Mouse (Mus musculus): Measurements from ENCODE around the gene Spata31d1a. TPM values are rescaled to one million over a fixed set of nuclear protein-coding genes. Genes with fewer than 3 reads are reported as not detected.

The Spata31d1a gene
- total and polyA plus RNA-seq, 2 experiments from 2014 or later = not detected

DNA sequence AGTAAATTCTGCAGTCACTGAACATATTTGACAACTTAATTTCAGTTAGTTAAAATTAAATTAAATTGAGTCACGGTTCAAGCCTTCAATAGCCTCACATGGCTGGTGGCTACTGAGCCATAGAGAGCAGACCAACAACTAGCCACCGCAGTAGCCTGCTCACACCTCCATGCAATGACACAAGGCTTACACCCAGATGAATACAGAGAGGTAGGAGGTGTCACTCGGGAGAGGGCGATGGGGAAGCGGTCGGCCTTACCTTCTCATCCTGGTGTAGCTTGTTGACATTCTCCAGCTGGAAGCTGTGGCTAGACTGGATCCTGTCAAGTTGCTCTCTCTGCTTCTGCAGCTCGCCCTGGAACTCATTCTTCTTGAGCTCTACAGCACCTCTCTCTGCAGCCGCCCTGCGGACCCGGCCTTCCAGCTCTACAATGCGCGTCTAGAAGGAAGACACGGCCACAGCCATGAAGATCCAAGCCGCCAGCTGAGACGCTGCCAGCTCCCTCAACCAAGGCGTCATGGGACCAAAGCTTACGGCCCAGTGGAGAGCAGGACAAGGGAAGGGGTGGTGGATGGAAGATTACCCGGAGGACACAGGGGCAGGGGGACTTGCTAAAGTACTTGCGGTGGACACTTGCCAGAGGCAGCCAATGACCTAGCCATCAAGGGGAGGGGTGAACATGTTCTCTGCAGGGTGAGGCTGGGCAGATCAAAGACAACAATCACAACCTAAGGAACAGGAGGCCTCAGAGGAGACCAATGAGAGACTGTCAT is 46.0 kb downstream of the Spata31d1a start:
- H3K4me2 ChIP-seq (ENCODE audit: low read depth, low read length) = no peak overlapping the region
- no peak overlapping the region for H3K9ac ChIP-seq (replicated peaks; ENCODE audit: low read depth, low read length)
- no peaks in the 10 kb centered on the region for H3K27me3 ChIP-seq (ENCODE audit: control insufficient read depth, insufficient read depth, low read length)
- H3K4me3 ChIP-seq (ENCODE audit: low read depth, low read length) = no peak overlapping the region
- H3K27ac ChIP-seq (ENCODE audit: low read depth) = no peak overlapping the region
- TF ChIP-seq EP300 (IDR thresholded peaks at IDR 0.05; ENCODE audit: low read depth) (no peak), CTCF (IDR thresholded peaks at IDR 0.05; ENCODE audit: low read depth) (no peak)
- peaks cover 19% of the 10 kb centered on the region; the same call in 1 of the 2 replicates for H3K36me3 ChIP-seq (replicated peaks; ENCODE audit: control insufficient read depth, insufficient read depth, low read length)
- H3K4me1 ChIP-seq (ENCODE audit: control insufficient read depth, insufficient read depth) = peaks cover 3% of the 10 kb centered on the region; the same call in 1 of the 2 replicates
- WGBS = 86% methylated on average over 19 of the region's 19 CpGs
- ATAC-seq (ENCODE audit: insufficient read depth, low read depth) = no peak
- DNase-seq (ENCODE audit: low spot score) = no peak
- no peaks in the 10 kb centered on the region for H3K9me3 ChIP-seq (replicated peaks; ENCODE audit: control insufficient read depth, low read length)

DNA sequence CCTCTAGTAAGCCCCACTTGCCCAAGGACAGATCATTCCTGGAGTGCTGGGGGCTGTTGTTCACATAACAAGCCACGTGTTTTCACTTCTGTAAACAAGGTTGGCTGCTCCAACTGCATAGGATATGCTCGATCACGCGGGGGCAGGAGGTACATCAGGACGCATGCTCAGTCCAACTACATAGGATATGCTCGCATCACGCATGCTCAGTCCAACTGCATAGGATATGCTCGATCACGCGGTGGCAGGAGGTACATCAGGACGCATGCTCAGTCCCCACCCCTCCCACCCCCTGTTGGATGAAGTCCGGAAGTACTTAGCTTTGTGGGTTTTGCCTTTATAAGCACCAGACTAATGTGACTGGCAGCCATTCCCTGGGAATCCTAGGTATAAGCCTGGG is 48.2 kb downstream of the Spata31d1a start:
- Histone ChIP-seq H3K4me1 (ENCODE audit: control insufficient read depth, insufficient read depth) (no peaks in the 10 kb centered on the region), H3K36me3 (replicated peaks; ENCODE audit: control insufficient read depth, insufficient read depth, low read length) (peaks cover 19% of the 10 kb centered on the region; the same call in 1 of the 2 replicates), H3K4me3 (ENCODE audit: low read depth, low read length) (no peak overlapping the region), H3K27ac (ENCODE audit: low read depth) (no peak overlapping the region), H3K4me2 (ENCODE audit: low read depth, low read length) (no peak overlapping the region), H3K9ac (replicated peaks; ENCODE audit: low read depth, low read length) (no peak overlapping the region), H3K27me3 (ENCODE audit: control insufficient read depth, insufficient read depth, low read length) (no peaks in the 10 kb centered on the region), H3K9me3 (replicated peaks; ENCODE audit: control insufficient read depth, low read length) (no peaks in the 10 kb centered on the region)
- ATAC-seq (ENCODE audit: insufficient read depth, low read depth) (no peak), DNase-seq (ENCODE audit: low spot score) (no peak)
- no peak for TF ChIP-seq EP300 (IDR thresholded peaks at IDR 0.05; ENCODE audit: low read depth)
- TF ChIP-seq CTCF (IDR thresholded peaks at IDR 0.05; ENCODE audit: low read depth) = no peak
- WGBS = 93% methylated on average over 12 of the region's 12 CpGs

DNA sequence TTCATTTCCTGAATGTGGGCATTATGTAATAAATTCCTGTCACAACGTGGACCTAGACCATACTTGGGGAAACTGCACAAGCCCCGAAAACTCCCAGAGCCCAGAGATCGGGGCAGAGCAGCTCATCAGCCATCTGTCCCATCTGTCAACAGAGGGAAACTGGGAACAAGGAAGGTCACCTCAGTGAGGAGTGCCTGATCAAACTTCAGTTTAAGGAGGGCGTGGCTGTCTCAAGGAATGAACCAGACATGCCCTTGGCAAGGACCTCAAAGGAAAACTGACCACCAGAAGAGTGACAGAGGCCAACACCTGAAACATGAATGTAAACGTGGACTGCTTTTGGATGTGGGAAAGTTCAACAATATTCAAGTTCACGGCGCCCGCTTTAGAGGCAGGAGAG is 48.7 kb downstream of the Spata31d1a start:
- ATAC-seq (ENCODE audit: insufficient read depth, low read depth) (no peak), DNase-seq (ENCODE audit: low spot score) (no peak)
- Histone ChIP-seq H3K27ac (ENCODE audit: low read depth) (no peak overlapping the region), H3K9ac (replicated peaks; ENCODE audit: low read depth, low read length) (no peak overlapping the region), H3K4me2 (ENCODE audit: low read depth, low read length) (no peak overlapping the region), H3K36me3 (replicated peaks; ENCODE audit: control insufficient read depth, insufficient read depth, low read length) (peaks cover 19% of the 10 kb centered on the region; the same call in 1 of the 2 replicates), H3K4me1 (ENCODE audit: control insufficient read depth, insufficient read depth) (peaks cover 5% of the 10 kb centered on the region), H3K4me3 (ENCODE audit: low read depth, low read length) (no peak overlapping the region), H3K9me3 (replicated peaks; ENCODE audit: control insufficient read depth, low read length) (no peaks in the 10 kb centered on the region), H3K27me3 (ENCODE audit: control insufficient read depth, insufficient read depth, low read length) (no peaks in the 10 kb centered on the region)
- 88% methylated on average over 8 of the region's 8 CpGs for WGBS
- TF ChIP-seq EP300 (IDR thresholded peaks at IDR 0.05; ENCODE audit: low read depth) (no peak), CTCF (IDR thresholded peaks at IDR 0.05; ENCODE audit: low read depth) (no peak)

DNA sequence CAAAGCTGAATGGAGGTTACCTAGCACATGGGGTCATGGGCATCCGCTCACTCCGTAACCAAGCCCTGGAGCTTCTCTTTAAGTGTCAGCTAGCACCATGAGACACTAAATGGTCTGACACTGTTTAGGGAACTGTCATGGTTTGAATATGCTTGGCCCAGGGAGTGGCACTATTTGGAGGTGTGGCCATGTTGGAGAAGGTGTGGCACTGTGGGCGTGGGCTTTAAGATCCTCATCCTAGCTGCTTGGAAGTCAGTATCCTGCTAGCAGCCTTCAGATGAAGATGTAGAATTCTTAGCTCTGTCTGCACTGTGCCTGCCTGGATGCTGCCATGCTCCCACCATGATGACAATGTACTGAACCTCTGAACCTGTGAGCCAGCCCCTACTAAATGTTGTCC is 49.8 kb downstream of the Spata31d1a start:
- Histone ChIP-seq H3K9me3 (replicated peaks; ENCODE audit: control insufficient read depth, low read length) (no peaks in the 10 kb centered on the region), H3K4me3 (ENCODE audit: low read depth, low read length) (no peak overlapping the region), H3K27ac (ENCODE audit: low read depth) (no peak overlapping the region), H3K4me2 (ENCODE audit: low read depth, low read length) (no peak overlapping the region), H3K27me3 (ENCODE audit: control insufficient read depth, insufficient read depth, low read length) (no peaks in the 10 kb centered on the region), H3K36me3 (replicated peaks; ENCODE audit: control insufficient read depth, insufficient read depth, low read length) (peaks cover 19% of the 10 kb centered on the region; the same call in 1 of the 2 replicates), H3K4me1 (ENCODE audit: control insufficient read depth, insufficient read depth) (peaks cover 8% of the 10 kb centered on the region), H3K9ac (replicated peaks; ENCODE audit: low read depth, low read length) (no peak overlapping the region)
- ATAC-seq (ENCODE audit: insufficient read depth, low read depth) (no peak), DNase-seq (ENCODE audit: low spot score) (no peak)
- 93% methylated on average over 3 of the region's 3 CpGs for whole genome bisulfite sequencing
- TF ChIP-seq EP300 (IDR thresholded peaks at IDR 0.05; ENCODE audit: low read depth) (no peak), CTCF (IDR thresholded peaks at IDR 0.05; ENCODE audit: low read depth) (no peak)

DNA sequence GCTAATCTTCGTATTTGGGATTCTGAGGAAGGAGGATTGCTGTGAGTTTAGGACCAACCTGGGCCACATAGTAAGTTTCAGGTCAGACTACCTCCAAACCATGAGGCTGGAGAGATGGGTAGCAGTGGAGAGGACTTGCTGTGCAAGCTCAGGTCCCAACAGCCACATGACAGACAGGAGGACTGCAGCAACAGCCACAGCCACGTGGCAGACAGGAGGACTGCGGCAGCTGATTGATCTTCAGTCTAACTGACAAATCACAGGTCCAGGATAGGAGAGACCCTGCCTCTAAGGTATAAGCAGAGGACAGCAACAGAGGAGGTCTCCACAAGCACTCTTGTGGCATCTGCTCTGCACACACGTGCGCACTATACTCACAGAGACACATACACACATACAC is 52.3 kb downstream of the Spata31d1a start:
- no peak overlapping the region for H3K9ac ChIP-seq (replicated peaks; ENCODE audit: low read depth, low read length)
- H3K4me3 ChIP-seq (ENCODE audit: low read depth, low read length) = no peak overlapping the region
- H3K4me1 ChIP-seq (ENCODE audit: control insufficient read depth, insufficient read depth) = peaks cover 8% of the 10 kb centered on the region
- no peaks in the 10 kb centered on the region for H3K9me3 ChIP-seq (replicated peaks; ENCODE audit: control insufficient read depth, low read length)
- 85% methylated on average over 5 of the region's 5 CpGs for WGBS
- H3K36me3 ChIP-seq (replicated peaks; ENCODE audit: control insufficient read depth, insufficient read depth, low read length) = peaks cover 6% of the 10 kb centered on the region; the same call in 1 of the 2 replicates
- H3K27me3 ChIP-seq (ENCODE audit: control insufficient read depth, insufficient read depth, low read length) = no peaks in the 10 kb centered on the region
- DNase-seq (ENCODE audit: low spot score) (no peak), ATAC-seq (ENCODE audit: insufficient read depth, low read depth) (no peak)
- TF ChIP-seq CTCF (IDR thresholded peaks at IDR 0.05; ENCODE audit: low read depth) = no peak
- TF ChIP-seq EP300 (IDR thresholded peaks at IDR 0.05; ENCODE audit: low read depth) = no peak
- no peak overlapping the region for H3K4me2 ChIP-seq (ENCODE audit: low read depth, low read length)
- H3K27ac ChIP-seq (ENCODE audit: low read depth) = no peak overlapping the region
